Mouse (Mus musculus) right cerebral cortex, postnatal 25 days (tissue): ENCODE measurements at regions not wholly inside any gene's neighbourhood (a gene's known extent, or its start where the extent isn't known, plus 50 kb on each side); places are given as distances from the start of the nearest gene placed in this dataset.

Experiments
- DNase-seq: peaks from one replicate; pipeline ENCODE4 v3.0.0; 2022

DNA sequence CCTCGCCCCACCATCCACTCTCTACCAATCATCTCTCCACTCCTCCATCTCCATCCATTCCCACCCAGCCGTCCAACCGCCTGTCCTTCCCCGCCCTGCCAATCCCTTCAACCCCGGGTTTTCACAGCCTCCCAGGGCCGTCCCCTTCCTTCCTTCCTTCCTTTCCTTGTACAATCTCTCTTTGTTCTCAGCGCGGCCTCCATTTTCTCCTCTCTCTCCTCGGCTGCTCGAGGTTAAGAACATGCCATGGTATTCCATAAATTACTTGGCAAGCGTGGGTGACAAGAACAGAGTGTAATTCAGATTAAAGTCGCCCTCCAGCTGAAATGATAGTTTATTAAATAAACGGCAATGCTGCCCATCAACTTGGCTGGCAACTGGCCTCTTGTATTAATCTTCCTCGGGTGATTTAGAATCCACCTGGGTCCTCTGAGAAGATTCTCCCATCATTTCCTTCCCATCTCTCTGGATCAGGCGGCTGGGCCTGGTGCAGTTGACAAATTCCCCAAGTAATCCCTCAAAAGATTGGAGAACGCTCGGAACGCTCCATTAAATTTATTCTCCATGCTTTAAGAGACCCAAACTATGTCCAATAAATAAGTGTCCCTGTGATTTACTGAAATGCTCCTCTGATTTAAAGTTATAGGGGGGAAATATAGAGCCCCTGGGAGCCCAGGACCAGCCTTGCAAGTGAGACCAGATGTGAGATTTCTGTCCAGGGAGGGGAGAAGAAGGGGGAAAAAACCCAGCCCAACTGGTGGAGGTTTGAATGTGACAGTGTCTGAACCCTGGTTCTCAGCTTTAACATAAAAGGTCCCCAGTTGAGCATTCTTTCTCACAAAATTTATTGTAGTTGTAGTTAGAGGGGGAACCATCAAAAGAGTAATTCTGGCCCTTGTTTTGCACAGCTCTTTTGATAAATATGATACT, 125.0 kb upstream of the Zfp703 start:
- DNase-seq, result no peak

DNA sequence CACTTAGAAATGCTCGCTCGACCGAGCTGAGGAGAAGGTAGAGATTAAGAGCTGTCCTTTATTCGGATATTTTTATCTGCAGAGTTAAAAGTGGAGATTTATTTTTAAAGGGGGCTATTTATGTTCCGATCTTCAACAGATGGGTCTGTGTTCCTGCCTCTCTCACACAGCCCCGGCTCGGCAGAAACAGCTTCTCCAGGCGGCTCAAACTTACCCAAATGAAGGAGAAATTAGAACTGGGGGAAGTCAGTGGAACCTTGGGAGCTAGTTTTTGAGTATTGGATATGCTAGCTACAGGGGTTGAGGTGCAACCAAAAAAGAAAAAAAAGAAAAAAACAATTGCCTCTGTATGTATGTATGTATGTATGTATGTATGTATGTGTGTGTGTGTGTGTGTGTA, 124.2 kb upstream of the Zfp703 start:
- DNase-seq, result no peak

DNA sequence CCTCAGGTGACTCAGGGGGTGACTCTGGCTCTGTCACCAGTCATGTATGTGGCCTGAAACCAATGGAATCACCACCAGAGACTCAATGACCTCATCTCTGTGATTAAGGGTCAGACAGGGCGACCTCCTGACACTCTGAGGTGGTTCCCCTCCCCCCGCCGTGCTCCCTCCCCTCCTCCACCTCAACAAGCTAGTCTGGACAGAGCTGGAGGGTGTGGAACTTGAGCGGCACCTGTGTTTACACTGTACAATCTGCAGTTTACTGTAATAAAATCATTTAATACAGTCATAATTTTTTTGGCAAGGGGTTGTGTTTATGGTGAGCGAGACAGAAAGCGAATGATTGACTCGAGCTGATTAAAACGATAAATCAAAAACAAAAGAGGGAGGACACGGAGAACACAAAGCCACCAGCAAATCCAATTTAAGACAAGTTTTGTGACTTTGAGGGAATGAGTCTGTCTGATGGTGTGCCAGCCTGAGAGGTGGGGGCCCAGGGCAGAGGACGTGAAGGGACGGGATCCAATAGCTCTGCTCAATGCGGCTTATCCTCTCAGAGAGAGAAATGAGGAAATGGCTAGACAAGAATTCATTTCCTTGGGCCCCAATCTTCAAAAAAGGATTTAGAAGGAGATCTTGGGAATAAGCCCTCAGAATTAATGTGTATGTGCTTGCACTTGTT, 122.4 kb upstream of the Zfp703 start:
- no peak for DNase-seq

GRCm38 (mm10) chr8:26855256-26855655, 121.9 kb upstream of the Zfp703 start:
- no peak for DNase-seq

DNA sequence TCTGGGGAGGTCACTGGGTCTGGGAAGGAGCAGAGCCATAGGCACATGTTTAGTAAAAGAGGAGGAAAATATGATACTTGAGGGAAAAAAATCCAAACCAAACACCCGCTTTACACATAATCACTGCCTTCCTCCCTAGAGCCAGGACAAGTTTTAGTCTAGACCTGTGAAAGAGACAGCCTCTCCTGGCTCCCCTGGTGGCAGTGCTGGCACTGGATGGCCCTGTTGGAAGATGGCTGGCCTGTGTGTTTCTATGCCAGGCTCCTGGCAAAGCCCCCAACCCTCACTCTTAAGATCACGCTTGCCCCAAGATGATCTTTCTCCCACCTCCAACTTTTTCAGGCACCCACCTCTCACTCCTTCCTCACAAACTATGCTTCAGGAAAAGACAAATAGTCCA, 112.6 kb upstream of the Zfp703 start:
- no peak for DNase-seq

GRCm38 (mm10) chr8:26864971-26865370, 112.2 kb upstream of the Zfp703 start:
- no peak for DNase-seq

- DNase-seq, result no peak
These were observed 108.8 kb upstream of the Zfp703 start for GRCm38 (mm10) chr8:26868101-26868848.

- DNase-seq, result no peak
These were observed 108.3 kb upstream of the Zfp703 start for GRCm38 (mm10) chr8:26868849-26869110.

GRCm38 (mm10) chr8:26871838-26872237, 105.3 kb upstream of the Zfp703 start:
- DNase-seq, result no peak

DNA sequence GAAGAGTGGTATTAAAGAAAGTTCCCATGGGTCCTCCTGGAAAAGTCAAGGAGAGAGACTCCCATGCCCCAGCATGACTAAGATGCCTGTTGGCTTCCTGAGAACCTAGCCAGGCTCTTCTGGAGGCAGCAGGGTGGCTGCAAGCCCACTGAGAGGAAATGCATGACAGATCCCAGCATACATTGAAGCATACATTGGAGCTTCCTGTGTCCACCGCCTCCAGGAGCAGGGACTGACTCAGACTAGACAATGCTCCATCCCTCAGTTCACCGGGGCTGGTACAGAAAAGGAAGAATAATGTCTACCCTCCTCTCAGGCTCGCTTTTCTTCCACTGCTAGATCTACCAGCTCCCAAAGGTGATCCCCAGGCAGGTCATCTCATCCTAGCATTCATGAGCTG, 104.7 kb upstream of the Zfp703 start:
- no peak for DNase-seq

DNA sequence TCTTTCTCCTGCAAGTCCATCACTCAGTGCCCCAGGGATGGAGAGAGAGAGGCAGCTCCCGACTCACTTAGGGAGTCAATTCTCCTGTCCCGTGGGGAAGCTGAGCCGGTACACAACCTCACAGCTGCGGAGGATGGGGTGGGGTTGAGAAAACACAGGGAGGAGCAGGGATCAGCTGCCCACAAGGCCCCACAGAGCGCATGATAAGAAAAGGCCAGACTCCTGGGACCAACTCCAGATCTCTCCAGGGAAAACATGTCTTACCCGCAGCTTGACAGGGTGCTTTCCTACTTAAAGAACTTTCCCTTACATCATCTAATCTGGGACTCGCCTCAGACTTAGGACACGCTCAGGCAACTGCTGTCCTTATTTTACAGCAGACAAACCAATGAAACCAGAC, 104.3 kb upstream of the Zfp703 start:
- DNase-seq, result no peak

DNA sequence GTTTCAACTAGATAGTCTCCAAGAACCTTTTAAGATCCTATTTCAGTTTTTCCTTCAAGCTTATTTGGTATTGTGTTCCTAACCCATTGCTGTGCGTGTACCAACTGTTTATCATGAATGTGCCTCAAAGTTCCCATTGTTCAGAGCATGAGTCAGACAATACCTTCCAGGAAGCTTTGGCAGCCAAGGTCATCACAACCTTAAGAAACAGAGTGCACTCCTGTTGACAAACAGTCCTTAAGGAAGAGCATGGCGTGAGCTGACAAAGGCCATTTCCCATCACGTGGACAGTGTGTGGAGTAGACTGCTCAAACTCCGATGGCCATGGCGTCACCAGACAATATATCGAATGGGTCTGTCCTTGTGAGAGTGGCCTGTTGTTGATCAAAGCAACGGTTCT, 96.9 kb upstream of the Zfp703 start:
- DNase-seq, result no peak

- no peak for DNase-seq
These were observed 95.6 kb upstream of the Zfp703 start for GRCm38 (mm10) chr8:26881268-26882120.

GRCm38 (mm10) chr8:26882616-26883015, 94.5 kb upstream of the Zfp703 start:
- no peak for DNase-seq

DNA sequence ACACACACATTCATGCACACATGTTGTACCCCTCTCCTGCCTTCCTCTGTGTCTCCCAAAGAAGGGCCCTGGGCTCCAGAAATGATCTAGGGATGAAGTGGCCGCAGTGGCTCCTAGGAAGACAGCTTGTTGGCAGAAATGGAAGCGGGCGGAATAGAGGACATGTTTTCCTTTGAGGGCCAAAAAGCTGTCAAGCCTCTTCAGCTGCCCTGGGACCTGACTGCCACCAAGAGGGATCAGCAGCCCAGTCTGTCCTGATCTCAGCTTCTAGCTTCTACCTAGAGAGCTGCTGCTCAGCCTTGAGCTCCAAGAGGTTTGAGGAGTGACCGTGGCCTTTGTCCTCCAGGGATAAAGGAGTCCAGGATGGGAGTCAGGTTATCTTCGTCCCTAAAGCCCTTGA, 93.8 kb upstream of the Zfp703 start:
- DNase-seq, result no peak

DNA sequence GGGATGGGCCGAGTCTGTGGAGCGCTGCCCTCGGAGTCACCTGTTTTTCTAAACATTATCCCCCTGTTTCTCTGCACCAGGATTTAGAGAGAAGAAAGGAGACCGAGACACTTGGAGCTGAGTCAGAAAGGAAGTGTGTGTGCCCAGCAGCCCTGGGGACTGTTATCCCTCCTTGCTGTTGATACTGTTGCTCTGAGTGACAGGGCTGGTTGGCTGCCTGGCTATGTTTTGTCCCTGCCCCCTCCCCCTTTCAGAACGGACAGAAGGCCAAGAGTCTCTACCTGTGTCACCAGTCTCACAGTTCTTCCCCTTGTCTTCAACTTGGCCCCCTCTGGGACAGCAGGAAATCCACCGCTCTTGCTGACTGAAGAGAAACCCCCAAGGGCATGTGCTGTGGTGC, 93.4 kb upstream of the Zfp703 start:
- no peak for DNase-seq

DNA sequence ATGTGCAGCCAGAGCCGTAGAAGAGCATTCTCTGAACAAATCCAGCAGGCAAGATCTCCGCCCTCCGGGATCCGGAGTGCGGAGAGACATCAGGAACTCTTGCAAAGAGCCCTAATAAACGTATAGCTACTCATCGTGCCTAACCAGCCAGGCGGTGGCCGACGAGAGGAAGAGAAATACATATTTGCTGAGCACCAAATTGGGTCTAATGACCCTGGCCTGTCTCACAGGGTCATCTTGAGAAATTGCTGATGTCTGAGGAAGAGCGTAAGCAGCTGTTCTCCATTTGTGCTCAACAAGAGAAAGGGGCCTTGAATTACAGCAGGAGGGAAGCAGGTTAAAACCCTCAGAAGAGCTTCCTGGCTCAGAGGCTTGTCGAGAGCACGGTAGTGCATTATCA, 92.8 kb upstream of the Zfp703 start:
- no peak for DNase-seq

DNA sequence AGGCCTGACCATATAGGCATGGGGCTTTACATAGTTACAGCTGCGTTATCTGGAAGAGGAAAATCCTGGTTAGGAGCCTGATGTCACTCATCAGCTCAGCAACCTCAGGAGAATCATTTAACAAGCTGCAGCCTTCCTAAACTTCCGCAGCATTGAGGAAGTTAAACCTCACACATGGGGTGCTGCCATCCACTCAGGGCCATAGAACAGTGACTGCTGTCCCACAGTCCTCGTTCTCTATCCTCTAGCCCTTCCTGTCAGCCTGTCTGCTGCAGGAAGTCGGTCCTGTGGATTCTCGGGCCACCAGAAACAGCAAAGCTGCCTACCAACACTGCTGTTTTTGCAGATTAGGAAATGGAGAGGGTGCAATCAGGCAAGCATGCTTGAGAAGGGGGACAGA, 91.8 kb upstream of the Zfp703 start:
- DNase-seq, result no peak

GRCm38 (mm10) chr8:26886783-26887486, 90.2 kb upstream of the Zfp703 start:
- DNase-seq, result no peak

DNA sequence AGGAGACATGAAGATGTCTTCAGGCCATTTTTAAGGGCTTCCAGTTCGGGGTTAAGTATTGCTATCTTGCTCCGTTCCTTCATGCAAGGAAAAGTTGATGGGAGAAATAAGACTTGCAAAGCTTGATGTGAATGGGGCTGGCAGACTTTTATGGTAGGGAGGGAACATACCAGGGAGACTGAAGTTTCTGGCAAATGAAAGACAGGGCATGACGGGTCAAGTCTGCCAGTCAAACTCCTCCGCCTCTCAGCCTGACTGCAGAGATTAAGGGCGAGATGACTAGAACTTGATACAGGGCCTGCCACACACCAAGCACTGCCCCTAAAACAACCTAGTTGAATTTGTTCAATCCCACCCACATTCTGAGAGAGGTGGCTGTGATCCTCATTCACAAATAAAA, 89.6 kb upstream of the Zfp703 start:
- no peak for DNase-seq

DNA sequence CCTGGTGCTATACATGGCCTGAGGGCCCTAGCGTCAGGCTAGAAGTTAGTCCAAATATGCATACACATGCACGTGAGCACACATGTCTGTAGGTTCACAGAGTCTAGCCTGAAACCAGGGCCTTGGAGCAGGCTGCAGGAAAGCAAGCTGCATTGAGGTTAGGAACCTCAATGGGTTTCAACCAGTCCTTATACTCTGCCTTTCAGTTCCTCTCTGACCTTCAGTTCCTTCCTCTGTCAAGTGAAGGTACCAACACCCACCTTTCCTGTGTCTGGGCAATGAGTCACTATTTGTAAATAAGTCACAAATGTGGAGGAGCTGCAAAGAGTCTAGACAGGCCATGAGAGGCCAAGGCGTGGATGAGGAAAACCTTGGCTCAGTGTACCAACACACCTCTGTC, 89.1 kb upstream of the Zfp703 start:
- DNase-seq, result no peak

GRCm38 (mm10) chr8:26891881-26892280, 85.2 kb upstream of the Zfp703 start:
- no peak for DNase-seq
